Mouse (Mus musculus) bone marrow, adult 2 months (tissue): ENCODE measurements around the gene Gbf1. TPM values are rescaled to one million over a fixed set of nuclear protein-coding genes. Genes with fewer than 3 reads are reported as not detected.

Source experiments
- H3K27ac ChIP-seq: fragments of 200-500 bp; 2 replicates; pipeline ENCODE4 v1.5.1; 2012; ENCODE audit warnings: low read depth, mild to moderate bottlenecking, control low read depth, inconsistent platforms, low read length; ENCODE audit not compliant: control insufficient read depth, poor library complexity, insufficient read depth
- H3K4me1 ChIP-seq: fragments of 200-500 bp; 2 replicates; pipeline ENCODE4 v1.6.1; 2011; ENCODE audit warnings: low read length; ENCODE audit not compliant: control insufficient read depth, insufficient read depth
- H3K4me3 ChIP-seq: fragments of 200-500 bp; replicated peaks from 2 replicates; pipeline ENCODE3; 2011; ENCODE audit warnings: mild to moderate bottlenecking, low read depth, low read length, control low read depth; ENCODE audit not compliant: control insufficient read depth
- CTCF ChIP-seq: fragments of 200-500 bp; IDR thresholded peaks from 2 replicates; pipeline ENCODE4 v1.5.1; 2011; ENCODE audit warnings: low read length, control low read depth; ENCODE audit not compliant: control insufficient read depth, insufficient read depth
- POLR2A ChIP-seq: fragments of 200-500 bp; IDR thresholded peaks from 2 replicates; pipeline ENCODE4 v1.6.1; 2011; ENCODE audit warnings: low read depth, mild to moderate bottlenecking, control low read depth, low read length, borderline replicate concordance; ENCODE audit not compliant: control insufficient read depth
- whole genome bisulfite sequencing: fragments of 180-500 bp; shearing (Covaris S2); methylation state at CpG from one replicate; pipeline ENCODE4 v1.1.7; 2018; 5-methylcytosine and 5-hydroxymethylcytosine counted together
- polyA plus RNA-seq: library from polyadenylated mRNA; stranded (reverse); fragments of >200 nt; gene quantifications from 2 replicates; pipeline ENCODE4 v1.2.4, GENCODE M21; 2011; ENCODE audit warnings: low replicate concordance; ENCODE audit not compliant: missing spikeins, insufficient read depth, insufficient read length

The Gbf1 gene
- polyA plus RNA-seq, 1 experiment = 44.3 TPM

DNA sequence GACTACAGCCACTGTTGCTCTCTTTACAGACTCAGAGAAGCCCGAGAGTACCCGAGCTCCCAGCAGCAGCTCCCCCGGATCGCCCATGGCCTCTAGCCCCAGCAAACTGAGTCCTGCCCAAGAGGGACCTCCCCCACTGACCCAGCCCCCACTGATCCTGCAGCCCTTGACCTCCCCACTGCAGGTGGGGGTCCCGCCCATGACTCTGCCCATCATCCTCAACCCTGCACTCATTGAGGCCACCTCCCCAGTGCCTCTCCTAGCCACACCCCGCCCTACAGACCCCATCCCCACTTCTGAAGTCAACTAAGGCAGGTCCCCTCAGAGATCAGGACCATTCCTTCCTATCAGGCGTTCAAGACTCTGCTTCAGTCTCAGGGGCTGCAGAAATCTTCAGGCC is 133.3 kb downstream of the Gbf1 start:
- TF ChIP-seq POLR2A = no peak
- no peak for TF ChIP-seq CTCF
- Histone ChIP-seq H3K4me3 (no peak overlapping the region), H3K27ac (no peak overlapping the region), H3K4me1 (no peaks in the 10 kb centered on the region)
- WGBS = 87% methylated on average over 7 of the region's 7 CpGs

DNA sequence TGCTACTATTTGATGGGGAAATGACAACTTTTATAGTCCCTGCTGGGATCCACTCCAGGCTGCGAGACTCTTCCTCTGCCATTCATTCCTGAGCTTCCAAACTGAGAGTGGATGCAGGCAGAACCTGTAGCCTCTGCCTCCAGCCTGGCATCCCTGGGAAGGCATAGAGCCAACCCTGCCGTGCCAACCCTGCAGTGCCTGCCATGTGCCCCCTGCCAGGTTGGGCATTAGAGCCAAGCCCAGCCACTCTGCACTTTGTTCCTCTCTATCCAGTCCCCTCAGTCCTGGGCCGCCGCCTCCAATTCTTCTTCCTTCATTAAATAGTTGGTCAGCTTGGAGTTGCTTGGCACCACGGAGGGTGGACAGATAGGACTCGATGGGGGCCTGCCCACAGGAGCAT is 133.7 kb downstream of the Gbf1 start:
- TF ChIP-seq CTCF (no peak), POLR2A (no peak)
- no peak overlapping the region for H3K4me3 ChIP-seq
- no peak overlapping the region for H3K27ac ChIP-seq
- no peaks in the 10 kb centered on the region for H3K4me1 ChIP-seq
- 82% methylated on average over 6 of the region's 6 CpGs for WGBS

DNA sequence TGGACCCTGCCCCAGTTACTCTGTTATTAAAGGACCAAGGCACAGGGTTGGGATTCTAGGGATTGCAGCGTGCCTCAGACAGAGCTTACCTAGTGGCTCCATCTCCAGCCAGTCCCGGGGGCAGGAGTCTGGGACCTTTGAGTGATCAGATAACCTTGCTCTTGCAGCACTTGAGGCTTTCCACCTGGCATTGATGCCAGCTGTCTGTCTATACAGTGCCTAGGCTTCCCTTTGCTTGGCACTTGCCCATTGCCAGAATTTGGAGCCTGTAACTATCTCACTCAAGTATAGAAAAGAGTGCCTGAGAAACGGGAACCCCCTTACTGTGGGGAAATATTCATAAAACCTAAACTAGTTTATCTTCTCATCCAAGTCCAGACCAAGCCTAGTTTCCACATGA is 134.6 kb downstream of the Gbf1 start:
- TF ChIP-seq CTCF = no peak
- 80% methylated on average over 3 of the region's 3 CpGs for WGBS
- no peak overlapping the region for H3K27ac ChIP-seq
- H3K4me3 ChIP-seq = no peak overlapping the region
- no peaks in the 10 kb centered on the region for H3K4me1 ChIP-seq

DNA sequence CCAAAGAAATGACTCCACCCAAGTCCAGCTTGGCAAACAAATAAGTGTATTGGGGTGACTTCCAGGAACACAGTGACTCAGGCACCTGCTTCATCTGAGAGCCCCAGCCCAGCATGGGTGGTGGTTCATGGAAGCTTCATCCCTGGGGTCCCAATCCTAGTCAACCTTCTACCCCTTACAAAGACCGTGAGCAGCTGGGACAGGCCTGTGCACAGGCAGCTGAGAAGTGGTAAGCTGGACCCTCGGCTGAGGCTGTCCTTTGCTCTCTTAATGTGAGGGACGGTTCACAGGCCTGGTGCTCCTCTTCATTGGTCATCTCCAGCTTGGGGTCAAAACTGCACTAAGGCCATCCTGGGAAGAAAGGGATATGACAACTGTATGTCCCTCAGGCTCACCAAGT is 135.3 kb downstream of the Gbf1 start:
- Histone ChIP-seq H3K27ac (no peak overlapping the region), H3K4me3 (no peak overlapping the region), H3K4me1 (no peaks in the 10 kb centered on the region)
- TF ChIP-seq CTCF = no peak
- TF ChIP-seq POLR2A = no peak
- 85% methylated on average over 3 of the region's 3 CpGs for WGBS

DNA sequence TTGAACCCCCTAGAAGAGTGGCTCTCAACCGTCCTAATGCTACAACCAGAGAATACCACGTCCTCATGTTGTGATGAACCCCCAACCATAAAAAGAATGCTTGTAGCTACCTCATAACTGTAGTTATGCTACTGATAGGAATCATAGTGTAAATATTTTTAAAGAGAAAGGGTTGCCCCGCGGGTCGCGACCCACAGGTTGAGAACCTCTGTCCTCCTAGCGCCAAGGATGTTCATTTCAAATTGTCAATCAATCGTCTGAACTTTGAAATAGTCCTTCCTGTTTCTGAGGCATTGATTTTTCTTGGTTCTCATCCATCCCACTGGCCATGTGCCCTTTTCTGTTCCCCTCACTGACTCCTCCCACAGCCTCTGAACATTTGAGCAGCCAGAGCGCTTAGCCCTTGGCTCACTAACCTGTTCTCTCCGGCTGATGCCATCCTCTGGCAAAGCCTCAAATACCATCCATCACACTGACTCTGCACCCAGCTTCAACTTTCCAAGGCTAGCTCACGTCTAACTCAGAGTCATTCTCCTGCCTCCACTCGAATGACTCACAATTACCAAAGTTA is 138.3 kb downstream of the Gbf1 start:
- 56% methylated on average over 12 of the region's 12 CpGs for WGBS
- TF ChIP-seq CTCF = no peak
- TF ChIP-seq POLR2A = no peak
- Histone ChIP-seq H3K4me3 (no peak overlapping the region), H3K27ac (no peak overlapping the region), H3K4me1 (no peaks in the 10 kb centered on the region)

DNA sequence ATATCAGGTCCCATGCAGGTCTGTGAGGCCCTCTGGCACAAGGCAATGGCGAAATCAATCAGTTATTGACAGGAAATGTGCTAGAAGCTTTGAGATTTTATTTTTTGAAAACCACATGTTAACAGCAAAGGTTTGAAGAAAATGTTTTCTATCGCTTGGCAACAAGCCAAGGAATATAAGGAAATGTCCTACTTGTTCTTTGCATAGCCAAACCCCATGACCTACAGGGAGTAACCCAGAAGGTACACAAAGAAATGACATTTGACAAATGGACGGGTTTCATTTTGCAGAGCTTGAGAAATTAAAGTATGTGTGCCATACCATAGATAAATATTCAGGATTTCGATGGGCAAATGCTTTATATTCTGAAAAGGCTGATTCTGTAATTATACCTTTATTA is 144.6 kb downstream of the Gbf1 start:
- WGBS = 75% methylated on average over 4 of the region's 4 CpGs
- TF ChIP-seq POLR2A (no peak), CTCF (no peak)
- Histone ChIP-seq H3K4me3 (no peak overlapping the region), H3K4me1 (no peaks in the 10 kb centered on the region), H3K27ac (no peak overlapping the region)

DNA sequence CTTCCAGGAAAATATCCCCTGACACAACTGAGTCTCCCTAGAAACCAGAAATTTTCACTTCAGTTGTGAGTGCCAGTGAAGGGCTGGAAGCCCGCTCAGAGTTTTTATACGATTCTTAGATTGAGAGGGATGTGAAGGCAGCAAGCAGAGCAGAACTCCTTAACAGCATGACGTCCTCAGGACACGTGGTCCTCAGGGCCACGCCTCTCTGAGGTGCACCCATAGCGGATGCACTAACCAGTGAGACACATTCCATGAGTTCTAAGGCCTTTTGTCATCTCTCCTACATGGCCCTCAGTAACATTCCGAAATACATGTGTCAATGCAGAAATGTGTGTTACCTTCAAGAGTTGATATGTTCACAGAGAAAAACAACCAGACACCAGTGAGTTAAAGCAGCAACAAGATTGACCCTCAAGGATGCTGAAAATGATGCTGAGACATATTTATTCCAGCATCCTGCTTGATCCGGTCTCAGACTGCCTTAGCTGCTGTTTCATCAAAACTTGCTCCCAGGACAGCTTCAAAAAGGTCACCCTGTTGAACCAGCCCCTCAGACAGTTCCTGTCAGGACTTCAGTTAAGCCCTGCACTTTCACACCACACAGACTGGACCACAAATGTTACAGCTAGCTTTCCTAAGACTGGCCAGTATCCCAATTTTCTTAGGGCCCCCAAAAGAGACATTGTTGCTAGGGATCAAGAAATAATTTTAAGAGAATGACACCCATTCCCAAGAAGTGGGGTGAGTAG is 148.2 kb downstream of the Gbf1 start:
- Histone ChIP-seq H3K4me3 (no peak overlapping the region), H3K27ac (no peak overlapping the region), H3K4me1 (peaks cover 1% of the 10 kb centered on the region; the same call in 1 of the 2 replicates)
- TF ChIP-seq CTCF (no peak), POLR2A (no peak)
- 53% methylated on average over 8 of the region's 8 CpGs for WGBS

DNA sequence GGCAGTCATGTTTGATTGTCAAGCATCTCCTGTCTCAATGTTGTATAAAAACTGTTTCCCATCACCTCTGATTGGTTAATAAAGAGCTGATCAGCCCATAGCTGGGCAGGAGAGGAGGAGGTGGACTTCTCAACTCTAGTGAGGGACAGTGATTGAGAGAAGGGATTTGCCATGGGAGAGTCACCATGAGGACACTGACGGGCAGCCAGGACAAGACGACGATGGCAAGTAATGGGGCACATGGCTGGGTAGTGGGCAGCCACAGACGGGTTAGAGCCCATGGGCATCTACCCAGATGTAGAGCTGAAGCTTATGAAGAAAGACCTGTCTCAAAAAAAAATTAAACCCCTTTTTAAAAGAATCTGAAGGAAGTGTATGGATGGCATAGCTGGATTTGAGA is 150.2 kb downstream of the Gbf1 start:
- TF ChIP-seq POLR2A (no peak), CTCF (no peak)
- no peak overlapping the region for H3K27ac ChIP-seq
- peaks cover 1% of the 10 kb centered on the region; the same call in 1 of the 2 replicates for H3K4me1 ChIP-seq
- 89% methylated on average over 4 of the region's 4 CpGs for WGBS
- H3K4me3 ChIP-seq = no peak overlapping the region

DNA sequence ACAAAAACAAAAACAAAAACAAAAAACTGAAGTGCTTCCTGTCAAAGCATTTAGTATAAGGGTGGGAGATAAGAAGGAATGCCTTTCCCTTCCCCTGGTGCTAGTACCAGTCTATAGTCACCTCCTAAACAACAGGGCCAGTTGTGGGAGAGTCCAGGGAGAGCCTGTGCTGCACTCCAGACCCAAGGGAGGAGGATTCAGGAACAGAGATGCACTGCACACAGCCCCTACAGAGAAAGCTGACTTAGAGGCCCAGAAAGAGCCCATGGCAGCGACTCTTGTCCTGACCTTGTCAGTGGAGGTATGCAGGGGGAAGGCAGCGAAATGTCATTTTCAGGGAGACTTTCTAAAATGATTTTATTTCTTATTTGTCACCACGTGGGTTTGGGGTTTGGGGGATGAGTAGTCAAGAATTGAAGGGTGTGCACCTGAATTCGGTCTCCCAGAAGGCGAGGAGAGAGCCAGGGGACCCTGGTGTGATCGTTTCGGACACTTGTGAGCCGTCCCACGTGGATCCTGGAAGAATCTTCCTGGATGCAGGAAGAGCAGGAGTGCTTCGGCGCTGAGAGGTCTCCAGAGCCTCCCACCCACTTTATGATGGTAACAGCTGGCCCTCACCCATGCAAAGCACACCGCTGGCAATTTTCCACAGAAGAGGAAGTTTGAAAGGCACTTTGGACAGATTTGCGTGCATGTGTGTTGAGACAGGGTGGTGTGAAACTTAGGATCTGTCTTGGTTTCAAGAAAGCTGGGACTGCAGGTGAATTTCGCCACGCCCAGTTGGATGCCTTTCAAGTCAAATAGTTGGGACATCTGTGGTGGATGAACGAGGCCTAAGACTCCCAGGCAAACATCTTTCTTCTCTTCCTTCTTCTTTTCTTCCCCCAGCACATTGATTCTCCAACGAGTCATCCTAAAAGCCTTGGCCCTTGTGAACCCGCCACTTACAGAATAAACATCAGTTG is 151.2 kb downstream of the Gbf1 start:
- Histone ChIP-seq H3K27ac (peak overlapping the region; percentile 87; the same call in 1 of the 2 replicates), H3K4me3 (peak overlapping the region; percentile 10), H3K4me1 (peaks cover 1% of the 10 kb centered on the region; the same call in 1 of the 2 replicates)
- TF ChIP-seq POLR2A (no peak), CTCF (no peak)
- WGBS = 46% methylated on average over 18 of the region's 18 CpGs
